Mouse (Mus musculus): ENCODE measurements around the gene Gm17727.
A peak's percentile ranks its signal among the peaks of the same experiment; 100 is the strongest.
"Not testable (repeated sequence)": the region's sequence is repeated elsewhere in the genome, so short reads cannot be mapped to it uniquely, and the experiment has no call there.

The Gm17727 gene

DNA sequence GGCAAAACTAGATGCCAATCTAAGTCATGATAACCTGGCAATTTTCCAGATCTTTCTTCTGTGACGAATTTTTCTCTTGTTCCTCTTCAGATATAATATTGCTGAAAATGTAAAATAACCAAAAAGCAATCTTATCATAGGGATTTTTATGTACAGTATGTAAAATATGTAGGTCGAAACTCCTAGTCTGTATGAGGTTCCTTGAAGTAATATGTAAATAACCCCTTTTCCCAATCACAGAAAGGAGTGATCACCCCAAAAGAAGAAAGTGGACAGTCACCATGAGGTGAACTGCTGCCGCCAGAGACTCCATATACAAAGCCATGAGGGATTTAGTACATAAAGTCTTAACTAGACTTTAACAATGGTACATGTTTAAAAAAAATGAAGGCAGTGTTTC lies at the start of gene Gm17727:
TSS of gene Gm17727 (minus strand) at position 101 of the 400 bp plus-strand sequence.
- no peak for DNase-seq (ENCODE audit: low read depth, low spot score)

DNA sequence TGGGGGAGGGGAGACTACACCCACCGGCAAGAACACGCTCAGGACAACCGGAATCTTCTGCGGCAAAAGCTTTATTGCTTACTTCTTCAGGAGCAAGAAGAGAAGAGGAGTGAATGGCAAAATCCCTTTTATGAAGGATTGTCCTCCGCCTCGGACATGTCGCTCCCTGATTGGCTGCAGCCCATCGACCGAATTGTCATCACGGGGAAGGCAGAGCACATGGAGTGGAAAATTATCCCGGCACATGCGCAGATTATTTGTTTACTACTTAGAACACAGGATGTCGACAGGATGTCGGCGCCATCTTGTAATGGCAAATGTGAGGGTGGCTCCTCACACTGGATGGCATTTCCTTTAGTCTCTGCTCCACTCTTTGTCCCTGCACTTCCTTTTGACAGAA lies 40.0 kb upstream of the Gm17727 start:
- DNase-seq (ENCODE audit: low read depth, low spot score): not testable (repeated sequence)

DNA sequence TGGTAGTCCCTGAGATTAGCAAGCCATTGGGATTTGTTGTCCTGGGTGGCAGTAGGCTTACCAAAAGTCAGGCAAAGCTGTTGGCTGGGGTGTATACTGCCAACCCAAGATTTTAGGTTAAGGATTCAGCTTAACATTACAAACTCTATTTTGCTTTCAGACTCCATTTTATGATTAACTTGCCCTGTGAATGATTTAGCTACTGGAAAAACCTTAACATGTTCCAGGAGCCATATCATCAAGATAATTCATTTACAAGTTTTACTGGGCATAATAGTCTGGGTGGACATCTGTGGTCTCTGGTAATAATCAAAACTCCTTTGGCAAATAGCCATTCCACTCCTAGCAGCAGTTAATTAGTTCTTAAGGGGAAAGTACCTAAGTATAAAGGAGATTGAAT lies 20.2 kb upstream of the Gm17727 start:
- DNase-seq (ENCODE audit: low read depth, low spot score): no peak

DNA sequence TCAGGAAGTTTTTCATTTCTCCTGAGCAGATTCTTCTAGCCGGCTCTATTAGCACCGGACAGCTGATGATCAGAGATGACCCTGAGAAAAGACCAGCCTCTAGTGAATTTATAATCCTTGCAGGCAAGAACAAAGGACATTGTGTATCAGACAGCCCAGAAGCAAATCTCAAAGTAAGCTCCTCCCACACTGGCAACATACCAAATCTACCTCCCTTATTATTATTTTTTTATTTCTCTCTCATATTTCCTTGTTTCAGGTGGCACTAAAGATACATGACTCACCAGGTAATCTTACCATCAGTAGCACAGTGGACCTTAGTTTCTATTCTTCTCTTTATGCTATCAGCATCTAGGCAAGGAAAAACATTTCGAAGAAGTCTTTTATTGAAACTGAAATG lies 12.1 kb upstream of the Gm17727 start, which contains the start of the genes Gm27235 and D730048I06Rik:
TSS of gene Gm27235 (minus strand) at position 101 of the 400 bp plus-strand sequence.
TSS of gene D730048I06Rik (minus strand) at position 112 of the 400 bp plus-strand sequence.
- no peak for DNase-seq (ENCODE audit: low read depth, low spot score)

DNA sequence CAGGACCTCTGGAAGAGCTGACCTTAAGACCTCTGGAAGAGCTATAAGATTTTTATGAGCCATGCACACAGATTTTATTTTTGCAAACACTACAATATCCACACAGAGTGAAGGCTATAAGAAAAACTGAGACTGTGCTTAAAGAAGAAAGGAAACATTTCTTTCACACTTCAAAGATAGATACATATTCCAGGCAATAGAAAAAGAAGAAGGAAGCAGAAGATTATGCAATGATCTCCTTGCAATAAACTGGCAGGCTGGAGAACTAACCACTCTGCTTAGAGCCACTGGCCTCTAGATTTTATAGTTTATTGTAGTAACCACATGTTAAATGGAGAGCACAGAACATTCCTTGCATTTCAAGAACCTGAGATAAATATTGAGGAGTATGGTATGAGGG lies 21.1 kb downstream of the Gm17727 start:
- no peak for DNase-seq (ENCODE audit: low read depth, low spot score)

DNA sequence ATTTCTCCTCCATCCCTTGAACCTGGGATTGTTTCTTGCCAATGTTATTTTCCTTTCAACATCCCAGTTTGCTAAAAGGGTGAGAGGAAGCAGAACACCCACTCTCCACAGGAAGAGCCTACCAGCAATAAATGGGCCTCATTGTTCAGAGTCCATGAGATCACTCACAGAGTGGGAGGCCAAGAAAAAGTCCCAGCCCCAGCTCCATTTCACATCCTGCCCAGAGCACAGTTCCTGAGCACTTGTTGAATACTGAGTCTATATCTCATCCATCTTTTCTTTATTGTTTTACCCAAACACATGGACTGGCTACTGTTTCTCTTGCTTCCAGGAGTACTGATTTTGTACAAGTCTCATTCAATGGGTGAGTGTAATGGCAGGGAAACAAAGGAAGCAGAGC lies 37.2 kb downstream of the Gm17727 start, which contains the start of gene Gm17677:
TSS of gene Gm17677 (plus strand) at position 301 of the 400 bp plus-strand sequence.
- DNase-seq (ENCODE audit: low read depth, low spot score): peak; percentile 8

All from 3T3-L1 (cell line).